Mouse (Mus musculus) R1 (cell line): ENCODE results near the gene Mpv17.

ENCODE experiments used
- DNase-seq: peaks from one replicate; pipeline ENCODE4 v3.0.0-alpha.2; 2018; ENCODE audit warnings: low read depth, low spot score

The Mpv17 gene

DNA sequence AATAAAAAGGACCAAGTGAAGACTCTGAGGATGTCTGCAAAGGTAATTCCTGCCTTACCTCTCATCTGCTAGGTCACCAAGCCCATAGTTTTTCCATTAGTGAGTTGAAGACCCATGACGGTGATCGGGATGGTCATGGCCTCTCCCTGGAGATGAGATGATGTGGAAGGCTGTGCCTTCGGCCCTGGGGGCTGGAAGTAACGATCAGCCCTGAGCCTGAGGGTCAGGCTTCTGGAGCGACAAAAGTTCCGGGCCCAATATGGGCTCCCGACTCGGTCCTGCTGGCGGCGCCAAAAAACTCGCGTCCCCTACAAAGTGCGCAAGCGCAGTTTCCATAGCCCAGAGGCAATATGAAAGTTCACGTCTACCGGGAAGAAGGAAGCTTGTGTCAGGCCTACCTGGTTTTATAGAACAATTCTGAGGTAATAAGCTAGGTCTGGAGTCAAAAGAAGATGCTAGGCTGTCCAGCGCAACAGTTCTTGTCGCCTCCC is 46.0 kb downstream of the Mpv17 start, which contains the start of gene Slc30a3:
Gene Slc30a3 (minus strand): TSS at position 238 of the 491 bp plus-strand sequence.
- DNase-seq, result peak; percentile 57

DNA sequence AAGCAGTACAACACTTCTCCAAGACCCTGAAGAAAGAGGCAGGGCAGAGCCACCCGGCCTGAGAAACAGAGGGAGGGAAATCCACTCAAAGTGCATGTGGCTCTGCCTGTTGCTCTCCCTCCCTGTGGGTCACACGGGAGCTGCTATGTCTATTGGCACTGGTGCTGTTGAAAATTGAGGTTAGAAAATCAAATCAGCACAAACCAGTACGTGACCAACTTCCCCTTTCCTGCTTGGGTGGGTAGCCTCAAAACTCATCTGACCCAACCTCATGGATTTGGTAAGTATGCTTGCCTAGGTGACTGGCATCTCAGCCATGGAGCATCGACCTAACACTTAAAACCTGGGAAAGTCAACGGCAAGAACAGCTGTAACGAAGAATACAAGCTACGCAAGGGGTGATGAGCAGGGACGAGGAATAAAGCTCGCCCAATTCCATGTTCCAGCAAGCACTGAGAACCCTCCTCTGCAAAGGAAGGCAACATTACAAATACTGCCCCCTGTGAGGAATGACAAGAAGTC is 48.2 kb downstream of the Mpv17 start, which contains the start of gene Dnajc5g:
Gene Dnajc5g (plus strand): TSS at position 472 of the 522 bp plus-strand sequence.
- no peak for DNase-seq

DNA sequence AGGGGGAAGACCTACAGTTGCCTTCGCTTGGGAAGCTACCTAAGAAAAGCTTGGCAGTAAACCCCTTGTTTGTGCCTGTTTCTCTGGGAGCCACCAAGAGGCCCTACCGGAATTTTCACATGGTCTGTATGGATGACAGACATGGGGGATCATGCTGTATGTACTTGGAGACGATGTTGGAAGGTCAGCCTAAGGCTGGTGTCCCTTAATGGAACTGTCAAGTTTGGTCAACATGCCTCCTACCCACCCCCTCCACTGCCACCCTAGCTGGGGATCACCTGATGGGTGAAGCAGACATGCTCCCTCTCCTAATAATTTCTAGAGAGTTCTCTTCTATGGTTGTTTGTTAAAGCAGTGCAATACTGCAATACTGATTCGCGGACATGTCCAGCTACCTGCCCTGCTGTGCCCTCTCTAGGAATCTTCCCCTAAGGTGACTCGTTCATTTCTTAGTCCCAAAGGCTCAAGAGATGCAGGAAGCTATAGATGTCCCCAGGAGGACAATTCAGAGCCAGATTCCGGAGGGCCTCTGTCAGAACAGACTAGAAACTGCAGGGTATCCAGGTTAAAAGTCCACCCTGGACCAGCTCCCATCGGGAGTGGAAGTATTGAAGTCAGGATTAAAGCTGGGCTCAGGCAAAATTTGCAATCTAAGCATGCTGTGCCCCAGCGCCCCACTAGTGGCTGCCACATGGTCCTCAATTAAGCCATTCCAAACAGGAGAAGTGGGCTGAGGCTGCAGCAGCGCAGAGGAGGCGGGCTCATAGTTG is 58.2 kb downstream of the Mpv17 start:
- DNase-seq, result no peak

DNA sequence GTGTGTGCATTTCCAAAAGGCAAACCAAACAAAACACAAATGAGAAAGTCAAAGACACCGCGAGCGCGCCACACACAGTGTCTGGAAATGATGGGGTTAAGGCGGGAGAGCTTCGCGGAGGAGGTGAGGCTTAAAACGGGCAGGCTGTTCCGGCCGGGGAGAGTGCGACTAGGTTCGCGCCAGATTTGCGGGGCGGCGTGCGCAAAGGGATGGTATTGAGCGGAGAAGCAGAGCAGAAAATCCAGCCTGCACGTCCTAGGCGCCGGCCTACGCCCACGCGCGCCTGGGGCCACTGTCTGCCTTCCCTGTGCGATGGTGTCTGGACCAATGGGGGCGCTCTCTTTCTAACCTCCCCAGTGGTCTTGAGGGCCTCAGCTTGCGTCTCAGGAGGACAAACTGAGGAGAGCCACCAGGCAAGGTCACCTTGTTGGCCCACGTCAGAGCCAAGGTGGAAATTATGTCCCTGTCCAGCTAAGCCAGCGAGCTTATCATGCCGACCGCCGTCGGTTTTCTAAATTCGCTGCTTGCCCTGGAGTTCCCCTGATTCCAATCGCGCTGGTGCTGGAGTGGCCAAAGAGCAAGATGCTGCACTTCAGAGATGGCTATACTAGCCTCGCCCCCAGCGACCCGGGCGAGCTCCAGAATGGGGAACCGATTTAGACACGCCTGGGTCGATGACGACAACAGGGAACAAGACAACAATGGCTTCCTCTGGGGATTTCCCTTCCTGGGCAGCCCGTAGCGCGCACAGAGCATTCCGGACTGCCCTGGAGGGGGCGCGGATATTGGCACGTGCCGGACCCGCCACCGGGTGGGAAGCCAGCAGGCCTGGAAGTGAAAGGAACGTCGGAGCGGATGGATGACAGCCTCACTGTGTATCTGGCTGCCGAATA is 59.0 kb downstream of the Mpv17 start:
- peak; percentile 79 for DNase-seq

DNA sequence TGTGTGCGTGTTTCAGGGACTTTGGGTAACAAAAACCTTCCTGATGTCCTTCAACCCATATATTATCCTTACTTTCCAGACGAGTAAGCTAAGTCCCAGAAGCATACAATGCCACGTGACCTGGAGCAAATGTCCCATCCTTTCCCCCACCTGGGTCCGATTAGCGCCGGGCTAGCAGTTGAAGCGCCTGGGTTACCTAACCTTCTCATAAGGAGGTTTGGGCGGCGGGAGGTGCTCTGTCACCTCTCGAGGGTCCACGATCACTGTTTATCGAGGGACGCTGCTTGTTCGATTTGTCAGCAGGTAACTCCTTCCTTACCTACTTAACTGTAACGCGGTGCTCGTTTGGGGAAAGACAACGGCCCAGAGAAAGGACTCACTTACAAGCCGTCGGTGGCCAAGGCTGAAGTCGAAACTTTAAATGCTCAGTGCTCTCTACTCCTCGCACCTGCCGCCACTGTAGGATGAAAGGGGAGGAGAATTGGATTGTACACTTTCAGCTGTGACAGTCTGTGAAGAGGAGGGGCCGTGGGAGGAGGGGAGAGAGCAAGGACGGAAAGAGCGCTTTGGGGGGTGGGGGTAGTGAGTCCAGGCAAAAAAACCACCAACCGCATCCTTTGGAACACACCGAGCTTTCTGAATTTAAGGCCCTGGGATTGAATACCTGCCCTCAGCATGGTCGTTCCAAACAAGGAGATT is 59.8 kb downstream of the Mpv17 start:
- DNase-seq, result peak; percentile 26

DNA sequence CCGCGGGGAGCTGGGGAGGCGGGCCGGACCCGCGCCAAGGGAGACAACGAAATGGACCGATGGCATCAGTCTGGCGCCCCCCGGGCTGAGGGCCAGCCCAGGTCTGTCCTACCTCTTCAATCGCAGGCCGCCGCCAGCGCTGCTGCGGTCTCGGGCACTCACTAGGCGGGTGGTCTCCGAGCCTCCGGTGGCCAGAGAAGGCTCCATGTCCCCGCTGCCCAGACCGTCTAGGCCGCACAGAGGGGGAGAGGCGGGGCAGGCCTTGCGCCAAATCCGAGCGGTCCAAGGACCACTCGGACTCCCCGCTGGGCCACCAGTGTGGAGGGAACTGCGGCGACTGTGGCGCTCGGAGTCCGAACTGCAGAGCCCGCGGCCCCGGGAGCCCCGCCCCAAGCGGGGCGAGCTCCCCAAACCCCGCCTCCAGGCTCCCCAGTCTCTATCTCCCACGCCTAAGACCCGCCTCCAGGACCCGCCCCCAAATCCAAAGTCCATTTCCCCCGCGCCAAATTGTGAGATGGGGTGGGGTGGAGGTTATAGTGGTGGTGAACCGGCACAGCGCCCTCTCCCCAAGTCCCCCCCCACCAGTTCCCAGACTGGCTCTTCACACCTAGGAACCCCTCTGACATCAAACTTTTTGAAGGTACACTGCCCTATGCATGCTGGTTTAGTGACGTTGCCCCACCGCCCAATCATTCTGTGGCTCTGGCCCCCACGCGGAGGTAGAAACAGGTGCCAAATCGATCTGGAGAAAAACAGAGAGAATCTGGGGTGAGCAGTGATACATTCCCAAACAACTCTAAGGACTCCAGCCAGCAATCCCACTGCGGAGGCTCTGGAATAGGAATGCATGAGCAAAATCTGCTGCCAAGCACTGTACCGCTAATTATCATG is 60.7 kb downstream of the Mpv17 start:
- peak; percentile 82 for DNase-seq

DNA sequence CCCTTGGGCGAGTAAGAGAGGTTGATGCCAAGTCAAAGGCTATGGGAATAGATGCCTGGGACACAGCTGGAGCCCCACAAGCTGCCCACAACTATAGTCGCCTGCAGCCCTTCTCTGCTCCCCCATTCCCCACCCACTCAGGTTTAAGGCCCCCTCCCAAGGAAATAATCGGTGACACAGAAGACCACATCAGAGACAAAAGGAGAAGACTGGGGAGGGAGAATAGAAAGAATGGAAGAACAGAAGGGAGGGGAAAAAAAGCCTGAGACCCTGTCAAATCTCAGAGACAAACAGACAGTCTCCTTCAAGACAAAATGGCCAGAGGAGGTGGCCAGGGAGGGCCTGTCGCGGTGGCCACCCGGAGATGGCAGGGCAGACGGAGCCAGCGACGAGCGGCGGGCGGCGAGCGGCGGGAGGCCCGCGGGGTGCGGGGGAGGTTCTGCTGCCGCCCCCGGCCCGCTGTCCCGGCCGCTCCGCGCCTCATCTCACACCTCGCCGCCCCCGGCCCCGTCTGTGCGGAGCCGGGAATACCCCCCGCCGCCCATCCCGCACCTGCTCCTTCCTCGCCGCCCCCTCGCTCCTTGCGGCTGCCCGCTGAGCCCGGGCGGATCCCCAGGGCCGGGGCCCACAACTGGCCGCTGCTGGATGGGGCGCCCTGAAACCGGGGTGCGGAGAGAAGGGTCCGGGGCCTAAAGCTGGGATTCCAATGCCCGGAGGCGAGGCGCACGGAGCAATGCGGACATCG is 61.6 kb downstream of the Mpv17 start:
- DNase-seq, result no peak
